Mouse (Mus musculus) neural tube, embryonic 14.5 days (tissue): ENCODE data around the gene Hmcn1. TPM values are rescaled to one million over a fixed set of nuclear protein-coding genes. Genes with fewer than 3 reads are reported as not detected.

Source experiments
- ATAC-seq: fragments of 200-750 bp; cut with Nextera tagmentation; 2 replicates; pipeline ENCODE4 v1.8.0; 2017; ENCODE audit warnings: low read depth, mild to moderate bottlenecking, moderate TSS enrichment, moderate library complexity
- H3K27ac ChIP-seq: fragments of 300-500 bp; sonication (generic); 2 replicates; pipeline ENCODE4 v1.5.1; 2014; ENCODE audit warnings: low read depth, mild to moderate bottlenecking, control low read depth, low read length, moderate library complexity, mixed read lengths
- H3K27me3 ChIP-seq: fragments of 300-500 bp; sonication (generic); 2 replicates; pipeline ENCODE4 v1.6.1; 2014; ENCODE audit warnings: low read length; ENCODE audit not compliant: control insufficient read depth, insufficient read depth
- H3K36me3 ChIP-seq: fragments of 300-500 bp; sonication (generic); 2 replicates; pipeline ENCODE4 v1.6.1; 2014; ENCODE audit warnings: low read length, mixed read lengths; ENCODE audit not compliant: control insufficient read depth, insufficient read depth
- H3K4me1 ChIP-seq: fragments of 300-500 bp; sonication (generic); 2 replicates; pipeline ENCODE4 v1.6.1; 2014; ENCODE audit warnings: low read length; ENCODE audit not compliant: control insufficient read depth, insufficient read depth
- H3K4me2 ChIP-seq: fragments of 300-500 bp; sonication (generic); 2 replicates; pipeline ENCODE4 v1.6.1; 2014; ENCODE audit warnings: mild to moderate bottlenecking, low read depth, low read length, control low read depth
- H3K4me3 ChIP-seq: fragments of 300-500 bp; sonication (generic); 2 replicates; pipeline ENCODE4 v1.5.1; 2014; ENCODE audit warnings: low read depth, low read length, control low read depth, mixed read lengths
- H3K9ac ChIP-seq: fragments of 300-500 bp; sonication (generic); replicated peaks from 2 replicates; pipeline ENCODE4 v1.6.1; 2014; ENCODE audit warnings: low read depth, mild to moderate bottlenecking, control low read depth, low read length, mixed read lengths
- H3K9me3 ChIP-seq: fragments of 300-500 bp; sonication (generic); 2 replicates; pipeline ENCODE4 v1.6.1; 2016; ENCODE audit warnings: low read length; ENCODE audit not compliant: control insufficient read depth
- WGBS: fragments of 180-500 bp; shearing (Covaris S2); extraction: QIAGEN DNeasy Blood & Tissue Kit; methylation state at CpG from one replicate; pipeline ENCODE4 v1.1.7; 2014; 5-methylcytosine and 5-hydroxymethylcytosine counted together
- polyA plus RNA-seq: library from polyadenylated mRNA; unstranded; fragments of >200 nt; fragmentation: Nextera tagmentation; extraction: Ambion mirVana; gene quantifications from 2 replicates; pipeline ENCODE4 v1.2.1, GENCODE M21; 2014

Gene Hmcn1
- polyA plus RNA-seq, 1 experiment from 2014 or later, result 1.6 TPM

GRCm38 (mm10) chr1:150632506-150632905 lies 360.7 kb downstream of the Hmcn1 start:
- no peak for ATAC-seq

DNA sequence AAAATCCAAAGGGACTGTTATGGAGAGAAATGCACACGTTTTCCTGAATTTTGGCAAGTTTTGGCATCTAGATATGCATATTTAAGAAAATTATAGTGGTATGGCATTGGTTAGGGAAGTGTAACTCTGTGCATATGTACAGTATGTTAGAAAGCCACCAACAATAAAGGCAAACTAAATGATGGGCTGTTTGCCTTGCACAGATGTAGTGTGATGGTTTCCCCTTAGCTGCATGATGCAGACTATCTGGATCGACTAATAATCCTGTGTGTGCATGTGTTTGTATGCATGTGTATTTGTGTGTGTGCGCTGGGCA lies 361.4 kb downstream of the Hmcn1 start:
- Histone ChIP-seq H3K9me3 (no peaks in the 10 kb centered on the region), H3K9ac (no peak overlapping the region), H3K27ac (no peak overlapping the region), H3K4me3 (no peak overlapping the region), H3K4me2 (no peak overlapping the region), H3K36me3 (no peaks in the 10 kb centered on the region), H3K4me1 (no peaks in the 10 kb centered on the region), H3K27me3 (no peaks in the 10 kb centered on the region)
- no peak for ATAC-seq
- 91% methylated on average over 3 of the region's 3 CpGs for WGBS

More at GRCm38 (mm10) chr1:150632506-150632905, 360.7 kb downstream of the Hmcn1 start:
- H3K4me2 ChIP-seq, result no peak overlapping the region
- H3K27me3 ChIP-seq, result no peaks in the 10 kb centered on the region
- H3K4me1 ChIP-seq, result no peaks in the 10 kb centered on the region
- no peak overlapping the region for H3K4me3 ChIP-seq
- no peaks in the 10 kb centered on the region for H3K36me3 ChIP-seq
- 74% methylated on average over 4 of the region's 4 CpGs for WGBS
- H3K9me3 ChIP-seq, result no peaks in the 10 kb centered on the region
- H3K9ac ChIP-seq, result no peak overlapping the region
- no peak overlapping the region for H3K27ac ChIP-seq

DNA sequence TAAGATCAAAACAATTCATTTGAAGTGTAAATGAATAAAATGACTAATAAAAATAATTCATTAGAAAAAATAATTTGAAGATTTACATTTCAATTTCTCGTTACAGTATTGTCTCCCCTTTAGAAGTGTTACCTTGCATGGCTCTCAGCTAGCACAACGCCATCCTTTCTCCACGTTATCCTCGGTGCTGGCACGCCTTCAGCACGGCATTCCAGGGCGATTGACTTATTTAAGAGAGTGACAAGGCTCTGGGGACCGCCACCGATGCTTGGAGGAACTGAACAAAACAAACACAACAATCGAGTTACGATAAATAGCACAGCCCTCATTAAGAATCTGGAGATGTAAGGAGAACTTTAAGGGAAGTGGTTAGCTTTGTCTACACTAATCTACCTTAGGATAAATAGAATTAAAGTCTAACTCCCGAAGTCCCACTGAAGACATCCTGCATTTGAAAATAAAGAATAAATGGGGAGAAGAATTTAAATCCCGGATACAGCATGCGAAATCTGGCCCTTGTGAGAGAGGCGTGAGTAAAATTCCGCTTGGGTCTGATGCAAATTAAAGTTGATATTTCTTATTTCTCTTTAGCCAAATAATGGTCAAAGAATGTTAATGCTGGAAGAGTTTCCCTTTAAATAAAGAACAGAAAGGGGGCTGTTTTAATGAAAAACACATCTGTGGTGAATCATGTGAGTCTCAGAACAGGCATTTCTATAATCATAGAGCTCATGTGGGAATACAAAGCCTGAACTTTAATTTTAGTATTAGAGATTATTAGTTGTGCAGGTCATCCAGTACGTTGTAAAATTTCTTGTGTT lies 362.0 kb downstream of the Hmcn1 start:
- no peaks in the 10 kb centered on the region for H3K27me3 ChIP-seq
- no peaks in the 10 kb centered on the region for H3K9me3 ChIP-seq
- H3K9ac ChIP-seq, result no peak overlapping the region
- no peak overlapping the region for H3K4me2 ChIP-seq
- no peak overlapping the region for H3K27ac ChIP-seq
- 73% methylated on average over 17 of the region's 17 CpGs for WGBS
- no peak for ATAC-seq
- H3K36me3 ChIP-seq, result no peaks in the 10 kb centered on the region
- no peak overlapping the region for H3K4me3 ChIP-seq
- no peaks in the 10 kb centered on the region for H3K4me1 ChIP-seq

DNA sequence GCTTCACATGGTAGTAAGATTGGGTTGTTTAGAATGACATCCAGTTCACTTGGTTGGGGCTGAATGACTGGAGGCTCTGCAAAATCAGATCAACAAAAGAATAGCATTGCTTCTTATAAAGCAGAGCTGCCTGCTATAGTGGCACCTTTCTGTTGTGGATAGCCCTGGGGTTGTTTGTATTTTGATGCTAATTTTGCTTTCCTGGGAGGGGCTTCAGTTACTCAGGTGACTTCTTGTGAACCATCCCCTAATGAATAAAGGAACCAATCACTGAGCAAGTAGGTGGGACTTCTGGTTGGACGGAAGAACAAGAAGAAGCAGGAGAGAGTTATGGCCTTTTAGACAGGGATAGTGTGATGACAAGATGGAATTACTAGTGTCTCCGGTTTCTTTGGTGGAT lies 370.0 kb downstream of the Hmcn1 start:
- no peaks in the 10 kb centered on the region for H3K9me3 ChIP-seq
- H3K9ac ChIP-seq, result no peak overlapping the region
- no peaks in the 10 kb centered on the region for H3K4me1 ChIP-seq
- H3K4me2 ChIP-seq, result no peak overlapping the region
- ATAC-seq, result no peak
- no peaks in the 10 kb centered on the region for H3K27me3 ChIP-seq
- H3K4me3 ChIP-seq, result no peak overlapping the region
- 94% methylated on average over 2 of the region's 2 CpGs for WGBS
- H3K27ac ChIP-seq, result no peak overlapping the region
- H3K36me3 ChIP-seq, result no peaks in the 10 kb centered on the region

DNA sequence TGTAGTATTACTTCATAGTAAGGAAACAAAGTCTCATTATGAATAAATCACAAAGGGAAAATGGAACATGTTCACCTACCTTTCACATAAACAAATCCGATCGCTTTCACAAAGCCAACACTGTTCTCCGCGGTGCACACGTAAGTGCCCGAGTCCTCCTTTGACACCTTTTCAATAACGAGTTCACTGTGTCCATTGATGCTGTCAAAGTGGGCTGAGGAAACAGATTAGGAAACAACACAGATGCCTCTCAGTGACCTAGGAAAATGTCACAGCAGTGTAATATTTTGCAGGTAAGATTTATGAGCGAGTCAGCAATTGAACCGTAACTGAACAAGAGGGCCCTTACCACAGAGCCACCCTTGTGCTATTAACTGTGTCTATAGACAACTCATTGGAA lies 382.7 kb downstream of the Hmcn1 start:
- no peak overlapping the region for H3K4me2 ChIP-seq

GRCm38 (mm10) chr1:150606173-150606572 lies 387.1 kb downstream of the Hmcn1 start:
- H3K9me3 ChIP-seq, result no peaks in the 10 kb centered on the region
- H3K27me3 ChIP-seq, result no peaks in the 10 kb centered on the region
- WGBS, result 94% methylated on average over 4 of the region's 4 CpGs
- no peaks in the 10 kb centered on the region for H3K36me3 ChIP-seq
- no peak for ATAC-seq
- H3K4me2 ChIP-seq, result no peak overlapping the region
- H3K9ac ChIP-seq, result no peak overlapping the region
- no peaks in the 10 kb centered on the region for H3K4me1 ChIP-seq
- H3K27ac ChIP-seq, result no peak overlapping the region
- H3K4me3 ChIP-seq, result no peak overlapping the region

More for the DNA sequence above, 382.7 kb downstream of the Hmcn1 start:
- H3K27ac ChIP-seq, result no peak overlapping the region
- no peaks in the 10 kb centered on the region for H3K9me3 ChIP-seq
- H3K9ac ChIP-seq, result no peak overlapping the region
- WGBS, result 74% methylated on average over 9 of the region's 9 CpGs
- H3K4me1 ChIP-seq, result no peaks in the 10 kb centered on the region
- H3K4me3 ChIP-seq, result no peak overlapping the region
- no peak for ATAC-seq
- H3K27me3 ChIP-seq, result no peaks in the 10 kb centered on the region
- H3K36me3 ChIP-seq, result no peaks in the 10 kb centered on the region

GRCm38 (mm10) chr1:150593614-150594013 lies 399.6 kb downstream of the Hmcn1 start:
- no peak overlapping the region for H3K9ac ChIP-seq
- no peak overlapping the region for H3K4me2 ChIP-seq
- H3K9me3 ChIP-seq, result no peaks in the 10 kb centered on the region
- 65% methylated on average over 13 of the region's 13 CpGs for WGBS
- no peaks in the 10 kb centered on the region for H3K36me3 ChIP-seq
- H3K4me1 ChIP-seq, result no peaks in the 10 kb centered on the region
- ATAC-seq, result peak; percentile 81
- no peak overlapping the region for H3K27ac ChIP-seq
- no peak overlapping the region for H3K4me3 ChIP-seq
- no peaks in the 10 kb centered on the region for H3K27me3 ChIP-seq

DNA sequence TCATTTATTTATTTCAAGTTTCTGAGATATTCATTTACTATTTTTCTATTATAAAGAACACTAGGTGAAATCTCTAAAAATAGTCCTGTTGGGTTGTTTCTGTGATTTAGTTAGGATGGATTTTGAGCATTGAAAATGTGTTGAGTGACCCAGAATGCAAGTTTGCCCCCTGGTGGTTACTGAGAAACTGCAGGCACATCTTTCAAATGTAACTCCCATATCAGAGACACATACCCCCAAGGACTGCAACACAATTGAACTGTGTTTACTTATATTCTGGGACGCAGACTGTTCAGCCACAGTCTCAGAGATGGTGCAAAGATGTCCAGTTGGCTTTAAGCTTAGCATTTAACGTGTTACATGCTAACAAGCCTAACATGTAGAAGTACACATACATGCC lies 402.0 kb downstream of the Hmcn1 start:
- Histone ChIP-seq H3K4me3 (no peak overlapping the region), H3K27ac (no peak overlapping the region), H3K4me1 (no peaks in the 10 kb centered on the region), H3K36me3 (no peaks in the 10 kb centered on the region), H3K9ac (no peak overlapping the region), H3K9me3 (no peaks in the 10 kb centered on the region), H3K4me2 (no peak overlapping the region), H3K27me3 (no peaks in the 10 kb centered on the region)
- ATAC-seq, result no peak
- 33% methylated on average over 2 of the region's 2 CpGs for WGBS

- Histone ChIP-seq H3K4me1 (no peaks in the 10 kb centered on the region), H3K27ac (no peak overlapping the region), H3K4me3 (no peak overlapping the region), H3K4me2 (no peak overlapping the region), H3K9ac (no peak overlapping the region), H3K36me3 (no peaks in the 10 kb centered on the region), H3K27me3 (no peaks in the 10 kb centered on the region), H3K9me3 (no peaks in the 10 kb centered on the region)
- peak; percentile 39; the same call in 1 of the 2 replicates for ATAC-seq
Observed at GRCm38 (mm10) chr1:150587410-150587809, 405.8 kb downstream of the Hmcn1 start.
